Mouse (Mus musculus): Measurements from ENCODE around the gene Atp5g1. TPM values are rescaled to one million over a fixed set of nuclear protein-coding genes. Genes with fewer than 3 reads are reported as not detected.

Atp5g1 gene
- polyA plus RNA-seq, 1 experiment from 2014 or later = 634 TPM

DNA sequence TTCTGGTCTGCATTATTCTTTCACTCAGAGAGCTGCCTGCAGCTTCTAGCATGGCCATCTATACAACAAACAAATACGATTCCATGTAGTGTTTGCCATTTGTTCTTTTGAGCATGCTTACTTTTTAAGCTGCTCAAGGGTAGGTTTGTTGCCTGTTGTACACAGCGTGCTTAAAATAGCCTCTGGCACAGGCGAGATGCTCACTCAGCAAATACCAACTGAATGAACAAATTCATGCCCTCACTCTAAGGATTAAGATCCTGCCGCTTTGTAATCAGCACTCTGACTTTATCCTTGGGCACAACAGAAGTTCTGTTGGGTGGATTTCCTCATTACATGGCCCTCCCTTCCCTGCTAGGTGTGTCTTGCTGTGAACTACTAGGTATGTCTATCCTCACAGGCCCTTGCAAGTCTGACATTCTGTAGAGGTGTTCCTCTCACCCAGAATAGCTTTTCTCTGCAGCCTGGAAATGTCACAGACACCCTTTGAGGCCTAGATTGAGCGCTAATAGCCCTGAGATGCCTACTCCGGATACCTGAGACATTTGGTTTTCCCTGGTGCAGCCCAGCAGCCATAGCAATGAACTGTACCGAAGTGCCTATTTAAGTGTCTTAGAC is 17.3 kb upstream of the Atp5g1 start:
- no peaks in the 10 kb centered on the region for H3K36me3 ChIP-seq (replicated peaks)
- DNase-seq (ENCODE audit: low spot score) = no peak
- no peaks in the 10 kb centered on the region for H3K4me1 ChIP-seq
- 0 out of 2 replicates have a peak, but pooled peaks cover under 1% of the 10 kb centered on the region for H3K9me3 ChIP-seq
- H3K27me3 ChIP-seq (replicated peaks; ENCODE audit: low read depth, poor library complexity, severe bottlenecking) = peaks cover 8% of the 10 kb centered on the region
- H3K27ac ChIP-seq (replicated peaks) = no peak overlapping the region
- H3K4me3 ChIP-seq = no peak overlapping the region
- 46% methylated on average over 7 of the region's 7 CpGs for WGBS

DNA sequence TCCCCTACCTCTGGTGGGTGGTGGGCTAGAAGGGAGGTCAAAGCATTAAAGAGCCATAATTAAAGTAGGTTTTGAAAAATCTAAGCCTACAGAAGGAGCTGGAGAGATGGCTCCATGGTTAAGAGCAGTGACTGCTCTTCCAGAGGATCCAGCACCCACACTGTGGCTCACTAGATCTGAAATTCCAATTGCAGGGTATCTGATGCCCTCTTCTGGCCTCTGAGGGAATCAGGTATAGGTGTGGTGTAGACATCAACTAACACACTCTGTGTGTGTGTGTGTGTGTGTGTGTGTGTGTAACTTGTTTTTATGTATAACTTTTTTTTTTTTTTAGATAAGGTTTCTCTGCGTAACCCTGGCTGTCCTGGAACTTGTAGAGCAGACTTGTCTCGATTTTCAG is 15.6 kb upstream of the Atp5g1 start:
- Histone ChIP-seq H3K27ac (replicated peaks) (no peak overlapping the region), H3K4me3 (no peak overlapping the region), H3K4me1 (no peaks in the 10 kb centered on the region), H3K36me3 (replicated peaks) (no peaks in the 10 kb centered on the region), H3K9me3 (0 out of 2 replicates have a peak, but pooled peaks cover 3% of the 10 kb centered on the region), H3K27me3 (replicated peaks; ENCODE audit: low read depth, poor library complexity, severe bottlenecking) (no peaks in the 10 kb centered on the region)
- peak; percentile 26 for DNase-seq (ENCODE audit: low spot score)
- 55% methylated on average over 2 of the region's 2 CpGs for WGBS

DNA sequence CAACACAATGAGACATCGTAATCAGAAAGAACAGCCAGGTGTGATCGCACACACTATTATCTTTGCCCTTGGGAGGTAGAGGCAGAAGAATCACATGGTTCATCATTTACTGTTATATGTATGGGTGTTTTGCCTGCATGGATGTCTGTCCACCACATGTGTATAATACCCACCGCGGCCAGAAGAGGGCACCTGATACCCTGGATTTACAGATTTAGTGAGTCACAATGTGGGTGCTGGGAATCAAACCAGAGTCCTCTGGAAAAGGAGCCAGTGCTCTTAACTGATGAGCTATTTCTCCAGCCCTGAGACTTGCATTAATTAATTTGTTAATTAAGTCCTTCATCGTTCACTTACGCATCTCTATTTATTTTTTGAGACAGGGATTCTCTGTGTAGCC is 12.5 kb upstream of the Atp5g1 start:
- DNase-seq (ENCODE audit: low spot score) = no peak
- 89% methylated on average over 6 of the region's 6 CpGs for WGBS
- Histone ChIP-seq H3K27me3 (replicated peaks; ENCODE audit: low read depth, poor library complexity, severe bottlenecking) (no peaks in the 10 kb centered on the region), H3K27ac (replicated peaks) (no peak overlapping the region), H3K9me3 (0 out of 2 replicates have a peak, but pooled peaks cover 3% of the 10 kb centered on the region), H3K36me3 (replicated peaks) (no peaks in the 10 kb centered on the region), H3K4me3 (no peak overlapping the region), H3K4me1 (no peaks in the 10 kb centered on the region)

DNA sequence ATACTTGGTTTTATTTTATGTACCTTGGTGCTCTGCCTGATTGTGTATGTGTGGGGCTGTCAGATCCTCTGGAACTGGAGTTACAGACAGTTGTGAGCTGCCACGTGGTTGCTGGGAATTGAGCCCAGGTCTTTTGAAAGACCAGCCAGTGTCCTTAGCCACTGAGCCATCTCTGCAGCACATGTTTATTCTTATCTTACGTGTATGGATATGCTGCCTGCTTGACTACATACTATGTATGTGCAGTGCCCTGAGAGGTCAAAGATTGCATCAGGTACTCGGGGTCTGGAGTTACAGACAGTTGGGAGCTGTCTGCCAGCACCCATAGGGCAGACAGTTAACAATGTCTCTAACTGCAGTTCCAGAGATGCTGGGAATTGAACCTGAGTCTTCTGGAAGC is 7.2 kb upstream of the Atp5g1 start:
- no peak overlapping the region for H3K27ac ChIP-seq (replicated peaks)
- no peaks in the 10 kb centered on the region for H3K36me3 ChIP-seq (replicated peaks)
- DNase-seq (ENCODE audit: low spot score) = no peak
- H3K4me3 ChIP-seq = no peak overlapping the region
- WGBS = 78% methylated on average over 3 of the region's 3 CpGs
- no peaks in the 10 kb centered on the region for H3K27me3 ChIP-seq (replicated peaks; ENCODE audit: low read depth, poor library complexity, severe bottlenecking)
- H3K9me3 ChIP-seq = 0 out of 2 replicates have a peak, but pooled peaks cover under 1% of the 10 kb centered on the region
- no peaks in the 10 kb centered on the region for H3K4me1 ChIP-seq

DNA sequence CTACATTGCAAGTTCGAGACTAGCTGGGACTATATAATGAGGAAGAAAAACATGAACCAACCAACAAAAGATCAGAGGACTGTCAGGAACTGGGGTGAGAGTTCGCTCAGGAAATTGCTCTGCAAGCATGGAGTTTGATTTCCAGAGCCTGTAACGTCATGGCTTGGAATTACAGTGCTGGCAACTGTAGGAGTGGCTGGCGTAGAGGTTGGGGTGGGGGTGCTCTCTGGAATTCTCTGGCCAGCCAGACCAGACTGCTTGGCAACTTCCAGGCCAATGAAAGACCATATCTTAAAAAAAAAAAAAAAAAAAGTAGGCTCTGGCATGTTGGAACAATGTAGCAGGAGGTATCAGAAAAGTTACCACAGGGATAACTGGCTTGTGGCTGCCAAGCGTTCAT is 5.3 kb upstream of the Atp5g1 start:
- Histone ChIP-seq H3K4me3 (no peak overlapping the region), H3K9me3 (no peaks in the 10 kb centered on the region), H3K4me1 (peaks cover 2% of the 10 kb centered on the region; the same call in 1 of the 2 replicates), H3K27me3 (replicated peaks; ENCODE audit: low read depth, poor library complexity, severe bottlenecking) (no peaks in the 10 kb centered on the region), H3K36me3 (replicated peaks) (no peaks in the 10 kb centered on the region), H3K27ac (replicated peaks) (no peak overlapping the region)
- no peak for DNase-seq (ENCODE audit: low spot score)
- WGBS = 82% methylated on average over 5 of the region's 5 CpGs

DNA sequence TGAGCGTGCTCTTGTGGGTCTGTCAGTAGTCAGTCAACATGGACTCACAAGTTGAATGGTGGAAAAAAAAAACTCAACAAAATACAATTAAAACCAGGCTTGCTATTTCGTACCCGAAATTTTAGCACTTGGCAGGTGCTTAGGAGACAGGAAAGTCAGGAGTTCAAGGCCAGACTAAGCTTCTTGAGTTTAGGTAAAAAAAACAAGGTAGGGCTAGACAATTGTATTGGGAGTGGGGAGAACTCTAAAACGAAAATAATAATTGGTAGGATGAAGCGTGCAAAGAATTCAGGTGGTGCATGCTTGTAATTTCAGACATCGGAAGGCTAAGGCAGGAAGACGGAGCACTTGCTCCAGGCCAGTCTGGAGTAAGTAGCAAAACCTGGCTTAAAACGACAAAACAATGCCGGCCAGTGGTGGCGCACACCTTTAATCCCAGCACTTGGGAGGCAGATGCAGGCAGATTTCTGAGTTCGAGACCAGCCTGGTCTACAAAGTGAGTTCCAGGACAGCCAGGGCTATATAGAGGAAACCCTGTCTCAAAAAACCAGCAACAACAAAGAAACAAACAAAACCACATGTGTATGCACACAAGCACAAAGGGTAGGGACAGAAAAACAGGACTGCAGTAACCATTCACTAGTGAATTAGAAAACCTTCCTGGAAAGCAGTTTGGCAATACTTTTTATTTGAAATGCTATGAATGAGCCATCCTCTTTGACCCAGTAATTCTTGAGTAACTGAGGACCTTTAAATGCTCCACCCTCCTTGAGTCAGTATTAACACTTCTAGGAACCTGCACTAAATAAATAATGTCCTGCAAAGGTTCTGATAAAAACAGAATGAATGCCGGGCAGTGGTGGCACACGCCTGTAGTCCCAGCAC is 993 bp upstream of the Atp5g1 start:
- peaks cover 21% of the 10 kb centered on the region for H3K4me1 ChIP-seq
- WGBS = 68% methylated on average over 13 of the region's 13 CpGs
- H3K4me3 ChIP-seq = peak overlapping the region; percentile 84
- no peaks in the 10 kb centered on the region for H3K9me3 ChIP-seq
- no peaks in the 10 kb centered on the region for H3K27me3 ChIP-seq (replicated peaks; ENCODE audit: low read depth, poor library complexity, severe bottlenecking)
- peaks cover 17% of the 10 kb centered on the region for H3K36me3 ChIP-seq (replicated peaks)
- DNase-seq (ENCODE audit: low spot score) = no peak
- H3K27ac ChIP-seq (replicated peaks) = peak overlapping the region; percentile 79

DNA sequence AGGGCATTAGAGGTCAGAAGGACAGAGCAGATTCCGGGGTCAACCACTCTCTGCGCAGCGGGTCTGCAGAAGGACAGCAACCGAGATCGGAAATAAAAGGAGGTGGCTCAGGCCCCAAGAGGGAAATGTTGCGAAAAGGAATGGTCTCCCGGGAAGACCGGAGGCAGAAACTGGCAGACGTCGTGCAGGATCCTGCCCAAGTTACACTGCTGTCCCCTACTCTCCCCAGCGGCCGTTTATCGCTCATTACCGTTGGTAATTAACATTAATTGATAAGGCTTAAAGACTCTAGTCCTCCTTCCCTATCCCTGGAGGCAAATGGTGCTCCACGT is 327 bp downstream of the Atp5g1 start:
- H3K27me3 ChIP-seq (replicated peaks; ENCODE audit: low read depth, poor library complexity, severe bottlenecking) = no peaks in the 10 kb centered on the region
- H3K9me3 ChIP-seq = no peaks in the 10 kb centered on the region
- peak overlapping the region; percentile 88 for H3K27ac ChIP-seq (replicated peaks)
- no peak for DNase-seq (ENCODE audit: low spot score)
- WGBS = under 1% methylated on average over 15 of the region's 15 CpGs
- peaks cover 21% of the 10 kb centered on the region for H3K4me1 ChIP-seq
- H3K4me3 ChIP-seq = peak overlapping the region; percentile 84
- H3K36me3 ChIP-seq (replicated peaks) = peaks cover 30% of the 10 kb centered on the region

DNA sequence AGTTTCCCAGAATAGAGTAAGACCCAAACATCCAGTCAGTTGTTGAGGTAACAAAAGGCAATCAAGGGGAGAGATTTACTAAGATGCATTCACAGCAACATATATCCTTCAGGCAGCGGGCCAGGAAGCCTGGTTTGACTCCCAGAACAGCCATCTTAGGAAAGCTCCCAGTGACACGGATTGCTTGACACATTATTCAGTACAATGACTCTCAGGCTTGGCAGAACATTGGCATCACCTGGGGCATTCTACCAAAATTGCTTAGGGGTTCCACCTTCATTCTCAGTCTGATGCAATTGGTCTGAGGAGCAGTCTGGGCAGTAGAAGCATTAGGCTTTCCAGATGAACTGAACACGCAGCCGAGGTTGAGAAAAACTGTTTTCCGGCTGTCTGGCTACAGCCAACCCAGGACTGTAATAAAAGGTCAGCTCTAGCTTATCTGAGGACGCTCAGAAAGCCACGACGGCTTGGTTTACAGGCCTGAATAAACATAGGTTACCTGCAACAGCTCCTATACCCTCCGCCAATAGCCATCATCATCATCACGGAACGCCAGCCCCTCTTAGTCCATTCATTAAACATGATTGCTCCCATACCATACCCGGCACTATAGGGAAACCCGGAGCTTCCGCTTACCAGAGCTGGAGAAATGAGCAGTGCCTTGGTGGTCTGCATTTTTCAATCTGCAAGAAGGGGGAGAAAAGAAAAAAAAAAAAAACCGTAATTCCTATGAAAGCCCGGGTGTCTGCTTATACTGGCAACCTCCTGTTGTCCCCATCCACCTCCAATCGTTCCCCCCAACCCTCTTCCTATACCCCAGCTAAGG is 906 bp downstream of the Atp5g1 start:
- Histone ChIP-seq H3K27ac (replicated peaks) (peak overlapping the region; percentile 88), H3K9me3 (no peaks in the 10 kb centered on the region), H3K27me3 (replicated peaks; ENCODE audit: low read depth, poor library complexity, severe bottlenecking) (no peaks in the 10 kb centered on the region), H3K4me3 (peak overlapping the region; percentile 84), H3K36me3 (replicated peaks) (peaks cover 36% of the 10 kb centered on the region), H3K4me1 (peaks cover 21% of the 10 kb centered on the region)
- 27% methylated on average over 17 of the region's 17 CpGs for WGBS
- DNase-seq (ENCODE audit: low spot score) = no peak

DNA sequence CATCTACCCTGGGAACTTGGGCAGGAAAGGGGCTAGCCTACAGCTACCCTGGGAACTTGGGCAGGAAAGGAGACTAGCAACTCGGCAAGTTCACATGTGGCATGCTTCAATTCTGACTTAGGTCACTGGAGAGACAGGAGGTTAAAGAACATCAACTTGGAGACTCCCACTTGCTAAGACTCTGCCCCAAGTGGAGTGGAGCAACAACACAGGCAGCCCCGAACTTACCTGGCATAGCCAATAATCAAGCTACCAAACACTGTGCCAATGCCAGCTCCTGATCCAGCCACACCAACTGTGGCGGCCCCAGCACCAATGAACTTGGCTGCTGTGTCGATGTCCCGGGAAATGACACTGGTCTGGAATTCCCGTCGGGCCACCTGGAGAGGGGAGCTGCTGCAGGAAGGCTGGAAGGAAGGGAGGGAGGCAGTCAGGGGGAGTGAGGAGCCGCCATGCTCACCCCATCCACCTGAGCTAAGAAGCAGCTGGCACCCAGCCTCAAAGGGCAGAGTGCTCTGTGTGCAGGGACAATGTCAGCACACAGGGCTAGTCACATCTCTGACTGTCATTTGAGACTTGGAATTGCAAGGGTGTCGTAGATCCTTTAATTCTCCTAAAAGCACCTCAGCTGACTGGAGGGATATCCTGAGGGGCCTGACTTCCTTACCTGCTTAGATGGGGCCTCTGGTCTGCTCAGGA is 2.0 kb downstream of the Atp5g1 start:
- H3K27ac ChIP-seq (replicated peaks) = no peak overlapping the region
- peak overlapping the region; percentile 84; the same call in 1 of the 2 replicates for H3K4me3 ChIP-seq
- no peaks in the 10 kb centered on the region for H3K9me3 ChIP-seq
- H3K27me3 ChIP-seq (replicated peaks; ENCODE audit: low read depth, poor library complexity, severe bottlenecking) = no peaks in the 10 kb centered on the region
- peaks cover 40% of the 10 kb centered on the region for H3K36me3 ChIP-seq (replicated peaks)
- no peak for DNase-seq (ENCODE audit: low spot score)
- H3K4me1 ChIP-seq = peaks cover 21% of the 10 kb centered on the region
- WGBS = 87% methylated on average over 9 of the region's 9 CpGs

DNA sequence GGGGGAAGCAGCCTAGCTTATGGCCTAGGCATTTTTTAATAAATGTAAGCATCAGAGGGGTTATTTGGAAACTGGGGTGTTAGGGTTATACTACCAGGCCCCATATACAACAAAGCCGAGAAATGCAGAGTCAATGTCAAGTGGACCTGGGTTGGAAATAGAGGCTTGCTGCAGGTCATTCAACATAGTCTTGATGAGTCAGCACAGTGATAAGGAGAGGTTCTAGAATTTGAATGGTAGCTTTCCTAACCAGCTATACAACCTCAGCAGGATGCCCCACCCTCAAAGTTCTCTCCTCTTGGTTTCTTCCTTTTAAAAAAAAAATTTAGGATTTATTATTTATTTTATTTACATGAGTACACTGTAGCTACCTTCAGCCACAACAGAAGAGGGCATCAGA is 4.5 kb downstream of the Atp5g1 start:
- 90% methylated on average over 1 of the region's 1 CpGs for WGBS
- no peaks in the 10 kb centered on the region for H3K9me3 ChIP-seq

DNA sequence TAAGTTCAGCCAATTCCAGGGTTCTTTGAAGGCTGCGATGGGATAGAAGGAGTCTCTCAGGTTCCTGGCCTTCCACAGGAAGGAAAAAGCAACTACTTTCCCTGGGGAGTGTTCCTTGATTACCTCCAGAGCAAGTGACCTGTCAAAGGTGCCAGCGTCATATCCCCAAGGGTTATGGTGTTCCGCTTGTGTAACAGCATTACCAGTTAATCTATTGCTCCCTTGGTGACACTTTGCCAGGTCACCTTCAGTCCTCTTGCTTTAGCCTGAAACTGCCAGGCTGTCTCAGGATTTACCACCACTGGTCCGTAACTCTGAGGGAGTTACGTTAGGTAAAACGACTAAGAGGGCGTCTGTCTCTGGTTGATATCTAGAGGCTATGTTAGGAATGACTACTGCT is 5.1 kb downstream of the Atp5g1 start:
- no peak for DNase-seq (ENCODE audit: low spot score)
- 93% methylated on average over 7 of the region's 7 CpGs for WGBS
- no peak overlapping the region for H3K4me3 ChIP-seq
- peaks cover 26% of the 10 kb centered on the region for H3K4me1 ChIP-seq
- no peaks in the 10 kb centered on the region for H3K9me3 ChIP-seq
- H3K27me3 ChIP-seq (replicated peaks; ENCODE audit: low read depth, poor library complexity, severe bottlenecking) = no peaks in the 10 kb centered on the region
- H3K36me3 ChIP-seq (replicated peaks) = peaks cover 42% of the 10 kb centered on the region
- H3K27ac ChIP-seq (replicated peaks) = no peak overlapping the region

More for the DNA sequence above, 4.5 kb downstream of the Atp5g1 start:
- Histone ChIP-seq H3K36me3 (replicated peaks) (peaks cover 42% of the 10 kb centered on the region), H3K4me1 (peaks cover 20% of the 10 kb centered on the region), H3K27me3 (replicated peaks; ENCODE audit: low read depth, poor library complexity, severe bottlenecking) (no peaks in the 10 kb centered on the region), H3K27ac (replicated peaks) (no peak overlapping the region), H3K4me3 (no peak overlapping the region)
- no peak for DNase-seq (ENCODE audit: low spot score)

DNA sequence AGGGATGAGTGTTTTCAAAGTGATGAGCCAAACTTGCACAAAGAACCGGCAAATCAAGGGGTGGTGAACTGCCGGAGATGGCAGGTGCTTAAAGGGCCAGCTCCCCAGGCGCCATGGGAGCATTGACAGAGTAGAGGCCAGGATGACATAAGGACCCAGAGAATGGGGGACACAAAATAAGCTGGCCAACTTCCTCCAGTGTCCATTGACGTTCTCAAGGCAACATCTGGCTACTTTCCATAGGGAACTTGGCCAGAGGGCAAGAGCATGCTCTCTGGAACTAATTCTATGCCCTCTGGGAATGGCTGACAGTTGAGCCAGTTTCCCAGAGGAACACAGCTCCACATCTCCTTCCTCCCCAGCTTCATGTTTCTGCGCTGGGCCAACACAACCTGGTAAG is 7.2 kb downstream of the Atp5g1 start:
- Histone ChIP-seq H3K4me3 (no peak overlapping the region), H3K27ac (replicated peaks) (no peak overlapping the region), H3K36me3 (replicated peaks) (peaks cover 37% of the 10 kb centered on the region), H3K4me1 (peaks cover 24% of the 10 kb centered on the region), H3K27me3 (replicated peaks; ENCODE audit: low read depth, poor library complexity, severe bottlenecking) (no peaks in the 10 kb centered on the region), H3K9me3 (no peaks in the 10 kb centered on the region)
- WGBS = 72% methylated on average over 5 of the region's 5 CpGs
- DNase-seq (ENCODE audit: low spot score) = no peak

Measured in embryonic facial prominence, embryonic 10.5 days (tissue).